Comparison of ENCODE assay signal across 7 mouse cellular contexts in genomic region chr11:94160443-94161266, GRCm38 (mm10). TPM values are rescaled to one million over a fixed set of nuclear protein-coding genes. Genes with fewer than 3 reads are reported as not detected.
DNase-seq lines count a peak whose midpoint lies in the region; ATAC-seq lines count a peak whose summit lies in the region.

No protein-coding gene starts in this region.

- 18% methylated on average over 23 of the region's 23 CpGs for WGBS in macrophage (ENCODE audit: missing documents)

- H3K27ac ChIP-seq in macrophage = peak overlapping the region; percentile 92

- DNase-seq in adrenal gland, adult (ENCODE audit: inconsistent age in 2 of 2, low spot score in 1 of 2) = peak; percentile 92 to 97
- DNase-seq in cerebellum, postnatal 4 days (ENCODE audit: low spot score in 2 of 2) = peak; percentile 66 to 91
- peak; percentile 53 for DNase-seq in gastrocnemius, postnatal 10 days
- peak; percentile 88 to 98 for DNase-seq in left cerebral cortex, adult 8-10 months (ENCODE audit: low spot score in 2 of 2)
- DNase-seq in right cerebral cortex, adult 18-20 months = peak; percentile 98

- ATAC-seq in inflammation-experienced regulatory T-cells, adult 6 months = peak; percentile 38

- no peaks in the 10 kb centered on the region for H3K36me3 ChIP-seq in macrophage (ENCODE audit: inconsistent target)

- no peak overlapping the region for H3K4me3 ChIP-seq in macrophage (ENCODE audit: inconsistent target)

- no peaks in the 10 kb centered on the region for H3K79me2 ChIP-seq in macrophage (ENCODE audit: inconsistent target)

RNA-seq across cellular contexts. Expression of gene Tob1, which starts 50.6 kb away (rescaled TPM):
- 100 to 1,000 TPM in 1 of 2 experiments, 10 to 100 TPM in 1; 85.6 to 102 TPM for total RNA-seq in gastrocnemius, postnatal 10 days (2021)
- polyA plus RNA-seq in inflammation-experienced regulatory T-cells, adult 6 months (2017; shearing (Covaris generic)) = 1 to 10 TPM; 4.3 to 6.7 (median 5.3) TPM
- 10 to 100 TPM; 38.2 to 48.1 (median 42.3) TPM for total RNA-seq in left cerebral cortex, adult 8-10 months (2022)
- total RNA-seq in macrophage (2018; cell fraction: chromatin; rRNA removed) = 10 to 100 TPM in 4 of 26 experiments, 1 to 10 TPM in 22; 2.3 to 11.6 (median 6.5) TPM
- 10 to 100 TPM in 20 of 26 experiments, 1 to 10 TPM in 6; 7.5 to 30.2 (median 12.2) TPM for total RNA-seq in macrophage (2018; cell fraction: cytosol; rRNA removed)
- 10 to 100 TPM in 18 of 26 experiments, 1 to 10 TPM in 8; 6.4 to 29.1 (median 13.5) TPM for total RNA-seq in macrophage (2018; cell fraction: nucleus; rRNA removed)
- 11.5 to 13.3 TPM (median 11.7 TPM) in 3 replicates for polyA plus RNA-seq in macrophage (2018)
